Mouse (Mus musculus): Measurements from ENCODE around the gene Ccdc188. TPM values are rescaled to one million over a fixed set of nuclear protein-coding genes. Genes with fewer than 3 reads are reported as not detected.
"Not testable (repeated sequence)": the region's sequence is repeated elsewhere in the genome, so short reads cannot be mapped to it uniquely, and the experiment has no call there.

The Ccdc188 gene
- polyA plus RNA-seq, 1 experiment from 2014 or later, result not detected

DNA sequence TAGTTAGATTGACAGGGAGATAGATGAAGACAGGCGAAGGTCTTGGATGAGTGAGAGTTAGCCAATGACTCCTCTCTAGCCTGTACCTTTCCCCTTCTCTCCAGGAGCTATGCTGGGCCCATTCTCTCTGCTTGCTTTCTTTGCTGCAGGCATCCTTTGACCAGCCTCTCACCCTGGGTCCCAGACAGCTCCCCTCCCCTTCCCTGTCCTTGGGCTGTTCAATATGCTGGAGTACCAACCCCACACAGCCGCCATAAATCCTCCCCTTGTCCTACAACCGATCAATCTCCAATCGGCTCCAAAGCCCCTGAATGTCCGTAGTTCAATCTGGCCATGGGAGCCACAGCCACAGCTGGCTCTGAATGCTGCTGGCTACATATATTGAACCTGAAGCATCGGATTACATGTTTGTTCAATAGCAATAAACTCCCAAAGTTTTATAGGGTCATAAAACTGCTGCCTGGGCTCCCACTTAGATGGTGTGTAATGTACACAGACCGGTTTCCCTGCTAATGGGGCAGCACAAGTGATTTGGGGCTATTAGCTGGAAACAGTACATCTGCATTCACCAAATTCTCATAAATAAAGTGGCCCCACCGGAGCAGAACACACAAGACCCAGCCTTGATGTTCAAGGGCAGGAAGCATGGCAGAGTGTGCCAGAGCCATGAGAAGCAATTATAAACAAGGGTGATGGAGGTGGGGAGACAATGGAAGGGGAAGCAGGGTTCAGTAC is 31.8 kb upstream of the Ccdc188 start:
- Histone ChIP-seq H3K9ac (replicated peaks) (no peak overlapping the region), H3K9me3 (no peaks in the 10 kb centered on the region), H3K27me3 (peaks cover 49% of the 10 kb centered on the region), H3K4me3 (replicated peaks) (no peak overlapping the region), H3K4me2 (peak overlapping the region; percentile 39), H3K27ac (peak overlapping the region; percentile 80), H3K36me3 (no peaks in the 10 kb centered on the region), H3K4me1 (replicated peaks) (peaks cover 59% of the 10 kb centered on the region)
- ATAC-seq (ENCODE audit: insufficient number of reproducible peaks, insufficient read depth, low FRiP score, low TSS enrichment, low read depth), result peak; percentile 92
- WGBS, result 12% methylated on average over 8 of the region's 8 CpGs

DNA sequence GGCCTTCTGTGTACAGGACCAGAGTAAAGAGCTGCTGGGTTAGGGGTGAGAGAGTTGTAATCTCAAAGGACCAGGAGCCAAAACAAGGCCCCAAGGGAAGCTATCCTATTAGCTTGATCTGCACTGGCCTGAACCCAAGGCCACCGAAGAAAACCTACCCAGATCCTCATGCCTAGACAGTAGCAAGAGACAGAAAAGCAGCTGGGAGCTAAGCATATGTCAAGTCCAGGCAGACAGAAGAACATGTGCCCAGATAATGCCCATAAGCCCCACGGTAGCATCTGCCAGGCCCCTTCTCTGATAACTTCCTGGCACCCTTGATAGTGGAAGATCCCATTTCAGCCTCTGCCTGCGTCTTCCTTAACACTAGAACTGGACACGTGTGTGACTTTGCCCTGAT is 30.9 kb upstream of the Ccdc188 start:
- WGBS, result 79% methylated on average over 4 of the region's 4 CpGs

DNA sequence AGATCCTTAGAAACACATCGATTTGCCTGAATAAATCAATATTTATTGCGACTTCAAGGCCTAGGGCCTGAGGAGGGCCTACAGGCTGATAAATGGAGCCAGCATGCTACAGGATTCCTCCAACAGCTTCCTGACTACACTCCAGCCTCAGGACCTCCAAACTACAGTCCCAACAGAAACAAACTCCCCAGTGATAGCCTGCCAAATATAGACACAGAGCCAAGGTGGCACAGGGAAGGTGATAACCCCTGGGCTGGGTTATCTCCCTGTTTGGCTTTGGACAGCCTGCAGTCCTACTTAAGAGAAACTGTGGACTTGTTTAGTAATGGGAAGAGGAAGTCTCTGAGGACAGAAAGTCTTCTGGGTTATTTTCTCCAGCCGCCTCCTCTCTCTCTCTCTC is 30.5 kb upstream of the Ccdc188 start:
- Histone ChIP-seq H3K4me2 (no peak overlapping the region), H3K27ac (peak overlapping the region; percentile 69; the same call in 1 of the 2 replicates), H3K9me3 (no peaks in the 10 kb centered on the region), H3K27me3 (peaks cover 59% of the 10 kb centered on the region), H3K4me3 (replicated peaks) (no peak overlapping the region), H3K36me3 (no peaks in the 10 kb centered on the region), H3K4me1 (replicated peaks) (peaks cover 49% of the 10 kb centered on the region), H3K9ac (replicated peaks) (no peak overlapping the region)
- WGBS, result 89% methylated on average over 3 of the region's 3 CpGs
- no peak for ATAC-seq (ENCODE audit: insufficient number of reproducible peaks, insufficient read depth, low FRiP score, low TSS enrichment, low read depth)

More for the DNA sequence above, 30.9 kb upstream of the Ccdc188 start:
- peaks cover 50% of the 10 kb centered on the region for H3K4me1 ChIP-seq (replicated peaks)
- peaks cover 55% of the 10 kb centered on the region for H3K27me3 ChIP-seq
- H3K27ac ChIP-seq, result peak overlapping the region; percentile 69
- no peaks in the 10 kb centered on the region for H3K9me3 ChIP-seq
- no peak overlapping the region for H3K4me2 ChIP-seq
- no peak for ATAC-seq (ENCODE audit: insufficient number of reproducible peaks, insufficient read depth, low FRiP score, low TSS enrichment, low read depth)
- no peak overlapping the region for H3K9ac ChIP-seq (replicated peaks)
- no peaks in the 10 kb centered on the region for H3K36me3 ChIP-seq
- H3K4me3 ChIP-seq (replicated peaks), result no peak overlapping the region

DNA sequence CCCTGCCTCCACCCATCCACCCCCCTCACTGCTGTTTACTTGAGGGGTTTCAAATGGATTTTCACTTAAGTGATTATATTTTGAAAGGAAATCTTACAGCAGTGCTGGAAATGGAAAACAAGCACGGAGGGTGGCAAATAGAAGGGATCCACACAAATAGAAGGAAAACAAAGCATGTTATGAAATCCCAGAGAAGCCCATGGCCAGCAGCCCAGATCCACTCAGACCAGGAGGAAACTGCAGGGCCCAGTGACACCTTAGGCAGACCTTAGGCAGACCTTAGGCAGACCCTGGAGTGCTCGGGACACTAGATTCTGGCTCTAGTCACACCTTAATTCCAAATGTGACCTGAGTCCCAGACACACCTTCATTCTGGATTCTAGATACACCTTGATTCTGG is 26.7 kb upstream of the Ccdc188 start:
- ATAC-seq (ENCODE audit: insufficient number of reproducible peaks, insufficient read depth, low FRiP score, low TSS enrichment, low read depth), result no peak
- H3K9ac ChIP-seq (replicated peaks), result no peak overlapping the region
- H3K4me1 ChIP-seq (replicated peaks), result peaks cover 39% of the 10 kb centered on the region
- no peak overlapping the region for H3K4me3 ChIP-seq (replicated peaks)
- H3K36me3 ChIP-seq, result no peaks in the 10 kb centered on the region
- no peak overlapping the region for H3K4me2 ChIP-seq
- H3K9me3 ChIP-seq, result no peaks in the 10 kb centered on the region
- peaks cover 60% of the 10 kb centered on the region for H3K27me3 ChIP-seq
- H3K27ac ChIP-seq, result no peak overlapping the region
- WGBS, result 81% methylated on average over 2 of the region's 2 CpGs

DNA sequence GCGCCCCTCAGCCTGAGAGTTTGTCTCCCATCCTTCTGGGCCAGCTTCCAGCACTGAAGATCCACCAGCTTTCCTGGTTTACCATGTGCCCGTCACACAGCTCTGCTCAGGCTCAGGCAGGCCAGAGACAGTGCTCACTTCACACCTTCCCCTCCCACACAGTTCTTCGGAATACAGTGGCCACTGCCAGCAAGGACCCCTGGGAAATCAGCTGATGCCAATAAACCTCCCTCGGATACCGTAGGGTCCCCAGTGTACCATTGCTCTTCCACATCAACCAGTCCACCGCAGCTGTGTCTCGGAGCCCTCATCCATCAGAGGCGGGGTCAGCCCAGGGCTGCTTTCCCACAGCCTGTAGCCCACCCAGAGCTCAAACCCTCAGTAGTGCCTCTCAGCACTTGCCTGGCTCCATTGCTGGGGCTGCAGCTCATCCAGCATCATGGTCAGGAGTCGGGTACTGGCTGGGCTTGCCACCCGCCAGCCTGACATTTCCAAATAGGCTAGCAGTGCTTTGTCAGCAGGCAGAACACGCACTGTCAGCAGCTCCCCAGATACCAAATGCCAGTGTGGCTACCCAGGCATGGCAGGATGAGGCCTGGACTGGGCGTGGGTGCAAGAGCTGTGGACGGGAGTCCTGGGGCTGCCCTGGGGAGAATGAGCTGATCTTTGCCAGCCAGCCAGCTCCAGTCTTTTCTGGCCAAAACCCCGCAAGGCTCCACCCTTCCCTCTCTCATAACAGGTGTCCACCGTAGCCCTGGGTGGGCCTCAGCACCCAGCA is 23.3 kb upstream of the Ccdc188 start:
- H3K27ac ChIP-seq, result peak overlapping the region; percentile 12; the same call in 1 of the 2 replicates
- peaks cover 73% of the 10 kb centered on the region for H3K27me3 ChIP-seq
- H3K9ac ChIP-seq (replicated peaks), result no peak overlapping the region
- H3K4me2 ChIP-seq, result no peak overlapping the region
- H3K4me1 ChIP-seq (replicated peaks), result peaks cover 55% of the 10 kb centered on the region
- WGBS, result 52% methylated on average over 15 of the region's 15 CpGs
- H3K36me3 ChIP-seq, result no peaks in the 10 kb centered on the region
- no peak overlapping the region for H3K4me3 ChIP-seq (replicated peaks)
- no peak for ATAC-seq (ENCODE audit: insufficient number of reproducible peaks, insufficient read depth, low FRiP score, low TSS enrichment, low read depth)
- H3K9me3 ChIP-seq, result no peaks in the 10 kb centered on the region

DNA sequence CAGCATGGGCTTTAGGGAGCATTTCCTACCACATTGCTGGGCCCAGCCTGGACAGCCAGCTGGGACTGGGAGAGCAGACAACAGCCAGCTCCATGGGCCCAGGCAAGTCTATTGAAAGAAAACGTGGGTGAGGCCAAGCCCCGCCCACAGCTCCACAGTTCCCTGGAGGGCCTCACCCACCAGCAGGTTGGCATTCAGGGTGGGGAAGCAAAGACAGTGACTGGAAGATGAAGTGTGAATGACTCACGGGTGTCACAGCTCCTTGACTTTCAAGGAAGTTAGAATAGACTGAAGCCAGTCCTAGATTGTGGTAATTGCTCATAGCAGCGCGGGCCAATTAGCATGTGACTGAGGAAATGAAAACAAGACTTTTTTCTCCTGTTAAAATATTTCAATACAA is 22.6 kb upstream of the Ccdc188 start:
- H3K4me1 ChIP-seq (replicated peaks), result peaks cover 62% of the 10 kb centered on the region
- H3K27ac ChIP-seq, result peak overlapping the region; percentile 42; the same call in 1 of the 2 replicates
- H3K27me3 ChIP-seq, result peaks cover 74% of the 10 kb centered on the region
- H3K4me2 ChIP-seq, result no peak overlapping the region
- ATAC-seq (ENCODE audit: insufficient number of reproducible peaks, insufficient read depth, low FRiP score, low TSS enrichment, low read depth), result no peak
- no peaks in the 10 kb centered on the region for H3K36me3 ChIP-seq
- no peaks in the 10 kb centered on the region for H3K9me3 ChIP-seq
- H3K4me3 ChIP-seq (replicated peaks), result no peak overlapping the region
- WGBS, result 50% methylated on average over 5 of the region's 5 CpGs
- no peak overlapping the region for H3K9ac ChIP-seq (replicated peaks)

DNA sequence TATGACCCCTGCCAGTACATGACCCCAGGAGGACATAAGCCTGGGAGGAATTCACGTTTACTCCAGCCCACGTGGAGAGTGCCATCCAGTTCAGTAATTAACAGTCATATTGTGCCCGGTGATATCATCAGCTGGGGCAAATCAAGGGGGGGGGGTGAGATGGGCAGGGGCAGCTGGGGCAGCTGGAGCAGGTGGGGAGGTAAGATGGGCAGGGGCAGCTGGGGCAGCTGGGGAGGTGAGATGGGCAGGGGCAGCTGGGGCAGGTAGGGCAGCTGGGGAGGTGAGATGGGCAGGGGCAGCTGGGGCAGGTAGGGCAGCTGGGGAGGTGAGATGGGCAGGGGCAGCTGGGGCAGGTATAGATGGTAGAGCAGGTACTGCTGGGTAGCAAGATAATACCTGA is 22.1 kb upstream of the Ccdc188 start:
- not testable (repeated sequence) for H3K4me2 ChIP-seq; H3K27ac ChIP-seq; H3K36me3 ChIP-seq; H3K4me3 ChIP-seq (replicated peaks); H3K9ac ChIP-seq (replicated peaks); H3K9me3 ChIP-seq; ATAC-seq (ENCODE audit: insufficient number of reproducible peaks, insufficient read depth, low FRiP score, low TSS enrichment, low read depth)
- Histone ChIP-seq H3K4me1 (replicated peaks) (peaks cover 67% of the 10 kb centered on the region), H3K27me3 (peaks cover 74% of the 10 kb centered on the region)
- WGBS, result 49% methylated on average over 3 of the region's 3 CpGs

DNA sequence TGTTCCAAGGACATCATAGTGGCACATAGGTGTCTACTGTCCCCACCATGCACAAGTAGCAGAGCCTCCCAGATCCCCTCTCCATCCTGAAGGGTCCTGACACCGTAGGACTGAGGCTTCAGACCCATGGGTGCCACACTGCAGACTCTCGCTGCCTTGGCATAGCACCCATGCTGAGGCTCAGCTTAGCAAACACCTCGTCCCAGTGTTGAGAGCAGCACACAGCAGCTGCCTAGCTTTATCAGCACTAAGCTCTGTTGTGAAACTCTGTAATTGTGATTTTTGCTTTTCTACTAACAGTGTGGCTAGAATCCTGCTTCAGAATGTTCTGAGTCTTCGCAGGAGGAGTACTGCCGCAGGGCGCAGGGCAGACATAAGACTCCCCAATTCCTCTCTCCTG is 19.8 kb upstream of the Ccdc188 start:
- no peak overlapping the region for H3K4me3 ChIP-seq (replicated peaks)
- peak overlapping the region; percentile 45; the same call in 1 of the 2 replicates for H3K27ac ChIP-seq
- H3K4me1 ChIP-seq (replicated peaks), result peaks cover 80% of the 10 kb centered on the region
- WGBS, result 81% methylated on average over 6 of the region's 6 CpGs
- peaks cover 58% of the 10 kb centered on the region for H3K27me3 ChIP-seq
- H3K4me2 ChIP-seq, result no peak overlapping the region
- no peak overlapping the region; the same call in 1 of the 2 replicates for H3K9ac ChIP-seq (replicated peaks)
- ATAC-seq (ENCODE audit: insufficient number of reproducible peaks, insufficient read depth, low FRiP score, low TSS enrichment, low read depth), result no peak
- no peaks in the 10 kb centered on the region for H3K9me3 ChIP-seq
- H3K36me3 ChIP-seq, result no peaks in the 10 kb centered on the region

DNA sequence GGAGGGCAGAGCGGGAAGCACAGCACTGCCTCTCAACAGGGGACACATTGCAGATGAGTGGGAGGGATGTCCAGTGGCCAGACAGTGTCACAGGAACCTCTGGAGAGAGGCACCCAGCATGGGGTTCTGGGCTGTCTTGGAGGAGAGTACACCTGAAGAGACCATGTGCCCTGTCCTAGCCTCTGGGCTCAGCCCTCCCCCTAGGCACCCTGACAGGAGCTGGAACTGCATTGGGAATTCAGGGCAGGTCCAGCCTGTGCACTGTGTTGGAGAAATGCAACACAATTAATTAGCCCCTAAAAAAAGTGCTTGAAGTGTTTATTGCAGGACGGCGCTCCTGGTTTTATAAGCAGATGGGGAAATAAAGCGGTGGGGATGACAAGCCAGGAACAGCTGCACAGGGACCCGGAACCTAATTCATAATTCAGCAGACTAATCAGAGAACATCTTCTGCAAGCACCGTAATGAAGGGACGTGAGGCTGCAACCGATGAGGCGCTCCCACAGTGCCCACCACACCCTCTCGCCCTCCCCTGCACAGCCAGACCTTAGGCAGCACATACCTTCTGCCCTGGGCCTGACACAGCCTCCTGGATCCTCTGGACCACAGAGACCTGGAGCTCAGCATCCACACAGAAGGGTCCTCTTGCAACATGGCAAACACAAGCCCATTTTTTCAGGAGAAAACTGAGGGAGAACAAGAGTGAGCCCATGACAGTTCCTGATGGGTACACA is 19.1 kb upstream of the Ccdc188 start:
- 28% methylated on average over 10 of the region's 10 CpGs for WGBS
- Histone ChIP-seq H3K9me3 (no peaks in the 10 kb centered on the region), H3K27me3 (peaks cover 57% of the 10 kb centered on the region), H3K9ac (replicated peaks) (no peak overlapping the region; the same call in 1 of the 2 replicates), H3K4me1 (replicated peaks) (peaks cover 83% of the 10 kb centered on the region), H3K36me3 (no peaks in the 10 kb centered on the region), H3K27ac (peak overlapping the region; percentile 75), H3K4me2 (peak overlapping the region; percentile 4), H3K4me3 (replicated peaks) (no peak overlapping the region)
- ATAC-seq (ENCODE audit: insufficient number of reproducible peaks, insufficient read depth, low FRiP score, low TSS enrichment, low read depth), result peak; percentile 49; the same call in 1 of the 2 replicates

DNA sequence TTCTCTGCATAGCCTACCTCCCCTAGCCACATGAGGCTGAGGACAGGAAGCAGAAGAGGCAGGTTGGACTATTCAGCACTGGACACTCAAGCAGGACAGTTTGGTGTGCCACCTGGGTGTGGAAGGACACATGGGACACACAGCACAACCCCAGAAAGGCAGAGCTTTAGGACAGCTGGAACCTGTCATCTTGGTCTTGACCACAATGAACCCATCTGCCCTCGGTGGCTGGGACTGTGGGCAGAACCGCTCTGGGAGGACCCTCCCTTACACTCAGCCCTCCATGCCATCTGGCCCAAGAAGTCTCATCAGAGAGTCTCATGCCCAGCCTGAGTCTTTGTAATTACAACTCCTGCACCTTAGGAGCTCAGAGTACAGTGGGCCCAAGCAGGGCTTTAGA is 17.6 kb upstream of the Ccdc188 start:
- Histone ChIP-seq H3K4me3 (replicated peaks) (no peak overlapping the region), H3K9me3 (no peaks in the 10 kb centered on the region), H3K36me3 (no peaks in the 10 kb centered on the region), H3K27ac (peak overlapping the region; percentile 75), H3K4me2 (no peak overlapping the region), H3K9ac (replicated peaks) (no peak overlapping the region), H3K4me1 (replicated peaks) (peaks cover 83% of the 10 kb centered on the region), H3K27me3 (peaks cover 43% of the 10 kb centered on the region)
- ATAC-seq (ENCODE audit: insufficient number of reproducible peaks, insufficient read depth, low FRiP score, low TSS enrichment, low read depth), result no peak
- 88% methylated on average over 2 of the region's 2 CpGs for WGBS

DNA sequence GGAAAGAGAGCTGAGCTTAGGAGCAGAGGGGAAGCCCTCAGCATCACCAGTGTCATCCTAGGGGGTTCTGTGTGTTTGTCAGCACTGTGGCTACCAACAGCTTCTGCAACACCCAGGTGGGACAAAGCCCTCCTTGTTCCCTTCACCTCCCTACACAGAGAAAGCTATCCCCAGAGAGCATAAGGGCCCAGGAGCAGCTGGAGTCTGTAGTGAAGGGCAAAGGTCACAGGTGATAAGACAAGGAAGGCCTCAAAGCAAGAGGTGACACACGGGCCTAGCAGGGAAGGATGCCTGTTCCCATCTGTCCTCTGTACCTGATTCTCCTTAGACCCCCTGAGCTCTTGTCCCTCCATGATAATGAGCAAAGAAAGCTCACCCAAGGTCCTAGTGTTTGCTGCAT is 16.1 kb upstream of the Ccdc188 start:
- Histone ChIP-seq H3K27me3 (peaks cover 37% of the 10 kb centered on the region), H3K4me2 (no peak overlapping the region), H3K9ac (replicated peaks) (no peak overlapping the region), H3K27ac (no peak overlapping the region), H3K4me1 (replicated peaks) (peaks cover 68% of the 10 kb centered on the region), H3K36me3 (no peaks in the 10 kb centered on the region), H3K4me3 (replicated peaks) (no peak overlapping the region), H3K9me3 (no peaks in the 10 kb centered on the region)
- no peak for ATAC-seq (ENCODE audit: insufficient number of reproducible peaks, insufficient read depth, low FRiP score, low TSS enrichment, low read depth)
- WGBS, result 30% methylated on average over 1 of the region's 1 CpGs

All from limb, embryonic 12.5 days (tissue).